Mouse (Mus musculus): ENCODE measurements at regions not wholly inside any gene's neighbourhood (a gene's known extent, or its start where the extent isn't known, plus 50 kb on each side); places are given as distances from the start of the nearest gene placed in this dataset.
A peak's percentile ranks its signal among the peaks of the same experiment; 100 is the strongest.

GRCm38 (mm10) chr12:54286911-54287819, 83.5 kb upstream of the Egln3 start:
- no peak for DNase-seq (ENCODE audit: low spot score)
- Histone ChIP-seq H3K9me3 (ENCODE audit: control insufficient read depth, low read length) (no peaks in the 10 kb centered on the region), H3K4me2 (ENCODE audit: low read depth) (no peak overlapping the region), H3K9ac (ENCODE audit: low read length) (0 out of 2 replicates have a peak overlapping the region, but pooled peaks have one; percentile 3), H3K36me3 (ENCODE audit: control insufficient read depth, insufficient read depth, low read length) (no peaks in the 10 kb centered on the region), H3K27ac (ENCODE audit: low read depth, low read length) (peak overlapping the region; percentile 56; the same call in 1 of the 2 replicates), H3K4me1 (ENCODE audit: control insufficient read depth, insufficient read depth, low read length) (peaks cover 10% of the 10 kb centered on the region), H3K4me3 (ENCODE audit: low read depth, low read length) (no peak overlapping the region), H3K27me3 (ENCODE audit: control insufficient read depth, insufficient read depth, low read length) (no peaks in the 10 kb centered on the region)
- WGBS = 58% methylated on average over 16 of the region's 16 CpGs
- ATAC-seq (ENCODE audit: insufficient read depth, low FRiP score, low TSS enrichment) = peak; percentile 43; the same call in 1 of the 2 replicates

GRCm38 (mm10) chr12:54283646-54284045, 80.0 kb upstream of the Egln3 start:
- Histone ChIP-seq H3K4me2 (ENCODE audit: low read depth) (no peak overlapping the region), H3K27ac (ENCODE audit: low read depth, low read length) (no peak overlapping the region), H3K36me3 (ENCODE audit: control insufficient read depth, insufficient read depth, low read length) (no peaks in the 10 kb centered on the region), H3K4me3 (ENCODE audit: low read depth, low read length) (no peak overlapping the region), H3K9ac (ENCODE audit: low read length) (no peak overlapping the region), H3K4me1 (ENCODE audit: control insufficient read depth, insufficient read depth, low read length) (peaks cover 10% of the 10 kb centered on the region), H3K9me3 (ENCODE audit: control insufficient read depth, low read length) (no peaks in the 10 kb centered on the region), H3K27me3 (ENCODE audit: control insufficient read depth, insufficient read depth, low read length) (no peaks in the 10 kb centered on the region)
- WGBS = 22% methylated on average over 4 of the region's 4 CpGs
- ATAC-seq (ENCODE audit: insufficient read depth, low FRiP score, low TSS enrichment) (no peak), DNase-seq (ENCODE audit: low spot score) (no peak)

DNA sequence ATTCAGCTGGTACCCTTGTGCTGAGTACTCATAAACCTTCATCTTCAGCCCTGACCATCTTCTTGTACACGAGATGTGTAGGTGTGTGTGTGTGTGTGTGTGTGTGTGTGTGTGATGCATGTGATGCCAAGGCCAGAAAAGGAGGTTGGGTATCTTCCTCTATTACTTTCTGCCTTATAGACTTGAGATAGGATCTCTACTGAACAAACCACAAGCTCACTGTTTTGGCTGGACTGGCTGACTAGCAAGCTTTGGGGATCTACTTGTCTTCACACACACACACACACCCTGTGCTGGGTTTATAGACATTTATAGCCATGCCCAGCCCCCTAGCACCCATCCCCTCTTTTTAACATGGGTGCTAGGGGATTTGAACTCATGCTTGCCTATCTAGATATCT, 79.4 kb upstream of the Egln3 start:
- WGBS = 89% methylated on average over 1 of the region's 1 CpGs
- no peak overlapping the region for H3K27ac ChIP-seq (ENCODE audit: low read depth, low read length)
- no peak for ATAC-seq (ENCODE audit: insufficient read depth, low FRiP score, low TSS enrichment)

GRCm38 (mm10) chr12:54282281-54282921, 78.7 kb upstream of the Egln3 start:
- ATAC-seq (ENCODE audit: insufficient read depth, low FRiP score, low TSS enrichment) = no peak
- Histone ChIP-seq H3K27me3 (ENCODE audit: control insufficient read depth, insufficient read depth, low read length) (no peaks in the 10 kb centered on the region), H3K4me1 (ENCODE audit: control insufficient read depth, insufficient read depth, low read length) (peaks cover 6% of the 10 kb centered on the region), H3K4me3 (ENCODE audit: low read depth, low read length) (no peak overlapping the region), H3K9ac (ENCODE audit: low read length) (no peak overlapping the region), H3K36me3 (ENCODE audit: control insufficient read depth, insufficient read depth, low read length) (no peaks in the 10 kb centered on the region), H3K4me2 (ENCODE audit: low read depth) (no peak overlapping the region), H3K9me3 (ENCODE audit: control insufficient read depth, low read length) (no peaks in the 10 kb centered on the region), H3K27ac (ENCODE audit: low read depth, low read length) (no peak overlapping the region)
- WGBS = 64% methylated on average over 4 of the region's 4 CpGs
- DNase-seq (ENCODE audit: low spot score) = no peak

More for the DNA sequence above, 79.4 kb upstream of the Egln3 start:
- Histone ChIP-seq H3K27me3 (ENCODE audit: control insufficient read depth, insufficient read depth, low read length) (no peaks in the 10 kb centered on the region), H3K4me3 (ENCODE audit: low read depth, low read length) (no peak overlapping the region), H3K4me2 (ENCODE audit: low read depth) (no peak overlapping the region), H3K4me1 (ENCODE audit: control insufficient read depth, insufficient read depth, low read length) (peaks cover 10% of the 10 kb centered on the region), H3K9me3 (ENCODE audit: control insufficient read depth, low read length) (no peaks in the 10 kb centered on the region), H3K9ac (ENCODE audit: low read length) (no peak overlapping the region), H3K36me3 (ENCODE audit: control insufficient read depth, insufficient read depth, low read length) (no peaks in the 10 kb centered on the region)
- no peak for DNase-seq (ENCODE audit: low spot score)

- H3K9me3 ChIP-seq (ENCODE audit: control insufficient read depth, low read length) = no peaks in the 10 kb centered on the region
- no peaks in the 10 kb centered on the region for H3K4me1 ChIP-seq (ENCODE audit: control insufficient read depth, insufficient read depth, low read length)
- 94% methylated on average over 4 of the region's 4 CpGs for WGBS
- no peaks in the 10 kb centered on the region for H3K36me3 ChIP-seq (ENCODE audit: control insufficient read depth, insufficient read depth, low read length)
- ATAC-seq (ENCODE audit: insufficient read depth, low FRiP score, low TSS enrichment) = no peak
- no peak overlapping the region for H3K9ac ChIP-seq (ENCODE audit: low read length)
- no peak overlapping the region for H3K4me2 ChIP-seq (ENCODE audit: low read depth)
- H3K27ac ChIP-seq (ENCODE audit: low read depth, low read length) = no peak overlapping the region
- no peaks in the 10 kb centered on the region for H3K27me3 ChIP-seq (ENCODE audit: control insufficient read depth, insufficient read depth, low read length)
- no peak overlapping the region for H3K4me3 ChIP-seq (ENCODE audit: low read depth, low read length)
- DNase-seq (ENCODE audit: low spot score) = no peak
These were observed 76.8 kb upstream of the Egln3 start for GRCm38 (mm10) chr12:54280457-54280856.

- no peak overlapping the region for H3K4me2 ChIP-seq (ENCODE audit: low read depth)
- H3K9ac ChIP-seq (ENCODE audit: low read length) = no peak overlapping the region
- ATAC-seq (ENCODE audit: insufficient read depth, low FRiP score, low TSS enrichment) (no peak), DNase-seq (ENCODE audit: low spot score) (no peak)
- H3K4me1 ChIP-seq (ENCODE audit: control insufficient read depth, insufficient read depth, low read length) = no peaks in the 10 kb centered on the region
- H3K9me3 ChIP-seq (ENCODE audit: control insufficient read depth, low read length) = no peaks in the 10 kb centered on the region
- no peaks in the 10 kb centered on the region for H3K36me3 ChIP-seq (ENCODE audit: control insufficient read depth, insufficient read depth, low read length)
- 91% methylated on average over 3 of the region's 3 CpGs for WGBS
- no peak overlapping the region for H3K4me3 ChIP-seq (ENCODE audit: low read depth, low read length)
- H3K27me3 ChIP-seq (ENCODE audit: control insufficient read depth, insufficient read depth, low read length) = no peaks in the 10 kb centered on the region
- no peak overlapping the region for H3K27ac ChIP-seq (ENCODE audit: low read depth, low read length)
These were observed 76.3 kb upstream of the Egln3 start for GRCm38 (mm10) chr12:54280001-54280400.

GRCm38 (mm10) chr12:54276978-54277537, 73.4 kb upstream of the Egln3 start:
- 85% methylated on average over 7 of the region's 7 CpGs for WGBS
- H3K9me3 ChIP-seq (ENCODE audit: control insufficient read depth, low read length) = no peaks in the 10 kb centered on the region

GRCm38 (mm10) chr12:54273506-54273905, 69.8 kb upstream of the Egln3 start:
- H3K9ac ChIP-seq (ENCODE audit: low read length) = no peak overlapping the region
- ATAC-seq (ENCODE audit: insufficient read depth, low FRiP score, low TSS enrichment) = no peak
- H3K4me3 ChIP-seq (ENCODE audit: low read depth, low read length) = no peak overlapping the region
- no peaks in the 10 kb centered on the region for H3K9me3 ChIP-seq (ENCODE audit: control insufficient read depth, low read length)
- H3K27me3 ChIP-seq (ENCODE audit: control insufficient read depth, insufficient read depth, low read length) = no peaks in the 10 kb centered on the region
- no peak for DNase-seq (ENCODE audit: low spot score)
- no peaks in the 10 kb centered on the region for H3K4me1 ChIP-seq (ENCODE audit: control insufficient read depth, insufficient read depth, low read length)
- WGBS = 96% methylated on average over 4 of the region's 4 CpGs
- H3K4me2 ChIP-seq (ENCODE audit: low read depth) = no peak overlapping the region
- H3K27ac ChIP-seq (ENCODE audit: low read depth, low read length) = no peak overlapping the region
- H3K36me3 ChIP-seq (ENCODE audit: control insufficient read depth, insufficient read depth, low read length) = no peaks in the 10 kb centered on the region

More at GRCm38 (mm10) chr12:54276978-54277537, 73.4 kb upstream of the Egln3 start:
- ATAC-seq (ENCODE audit: insufficient read depth, low FRiP score, low TSS enrichment) (no peak), DNase-seq (ENCODE audit: low spot score) (no peak)
- Histone ChIP-seq H3K9ac (ENCODE audit: low read length) (no peak overlapping the region), H3K36me3 (ENCODE audit: control insufficient read depth, insufficient read depth, low read length) (no peaks in the 10 kb centered on the region), H3K4me3 (ENCODE audit: low read depth, low read length) (no peak overlapping the region), H3K4me2 (ENCODE audit: low read depth) (no peak overlapping the region), H3K4me1 (ENCODE audit: control insufficient read depth, insufficient read depth, low read length) (no peaks in the 10 kb centered on the region), H3K27me3 (ENCODE audit: control insufficient read depth, insufficient read depth, low read length) (no peaks in the 10 kb centered on the region), H3K27ac (ENCODE audit: low read depth, low read length) (no peak overlapping the region)
